Mouse (Mus musculus): Measurements from ENCODE around the gene Rps6ka1.

DNA sequence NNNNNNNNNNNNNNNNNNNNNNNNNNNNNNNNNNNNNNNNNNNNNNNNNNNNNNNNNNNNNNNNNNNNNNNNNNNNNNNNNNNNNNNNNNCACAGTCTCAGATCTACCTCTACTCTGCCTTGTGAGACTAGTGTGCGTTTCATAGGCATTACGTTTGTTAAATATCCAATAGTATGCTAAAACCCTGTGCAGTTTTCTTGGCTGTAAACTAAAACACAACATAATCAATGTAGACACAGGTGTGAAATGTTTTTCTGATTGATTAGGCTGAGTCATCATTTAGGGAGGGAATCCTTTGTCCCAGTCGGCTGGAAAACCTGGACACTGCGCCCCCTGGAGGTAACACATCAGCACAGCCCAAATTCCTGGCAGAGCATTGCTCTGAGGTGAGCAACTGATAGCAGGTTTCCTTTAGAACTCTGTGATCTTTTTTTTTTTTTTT is 48.2 kb downstream of the Rps6ka1 start:
- TF ChIP-seq POLR2A (IDR thresholded peaks at IDR 0.05; ENCODE audit: borderline replicate concordance, insufficient read depth, low read length) (no peak), CTCF (IDR thresholded peaks at IDR 0.05; ENCODE audit: borderline replicate concordance, insufficient read depth, low read depth, low read length) (peak; percentile 33; the same call in 1 of the 2 replicates)

Measured in cerebellum, adult 2 months (tissue).